Mouse (Mus musculus): ENCODE measurements around the gene Hpgd. TPM values are rescaled to one million over a fixed set of nuclear protein-coding genes. Genes with fewer than 3 reads are reported as not detected.

Hpgd gene
- total RNA-seq, 2 experiments from 2014 or later, result 3.7 to 9.1 TPM

- DNase-seq, result no peak
Measured at GRCm38 (mm10) chr8:56323276-56323675, 28.9 kb downstream of the Hpgd start.

GRCm38 (mm10) chr8:56327709-56328108, 33.3 kb downstream of the Hpgd start:
- DNase-seq, result no peak

GRCm38 (mm10) chr8:56328130-56328542, 33.8 kb downstream of the Hpgd start:
- DNase-seq, result no peak

- DNase-seq, result no peak
Measured at GRCm38 (mm10) chr8:56335390-56336000, 41.1 kb downstream of the Hpgd start.

- no peak for DNase-seq
Measured at GRCm38 (mm10) chr8:56336771-56337170, 42.4 kb downstream of the Hpgd start.

- no peak for DNase-seq
Measured at GRCm38 (mm10) chr8:56343505-56343904, 49.1 kb downstream of the Hpgd start.

- DNase-seq, result no peak
Measured at GRCm38 (mm10) chr8:56343940-56344339, 49.6 kb downstream of the Hpgd start.

GRCm38 (mm10) chr8:56344359-56344758, 50.0 kb downstream of the Hpgd start:
- no peak for DNase-seq

GRCm38 (mm10) chr8:56345641-56346420, 51.4 kb downstream of the Hpgd start:
- DNase-seq, result no peak

GRCm38 (mm10) chr8:56363180-56363579, 68.8 kb downstream of the Hpgd start:
- DNase-seq, result no peak
